Mouse (Mus musculus) cerebellum, adult 11-12 months (tissue): ENCODE measurements around the gene Wfdc10.

Experiments
- DNase-seq: peaks from one replicate; pipeline ENCODE4 v3.0.0; 2022

The Wfdc10 gene

DNA sequence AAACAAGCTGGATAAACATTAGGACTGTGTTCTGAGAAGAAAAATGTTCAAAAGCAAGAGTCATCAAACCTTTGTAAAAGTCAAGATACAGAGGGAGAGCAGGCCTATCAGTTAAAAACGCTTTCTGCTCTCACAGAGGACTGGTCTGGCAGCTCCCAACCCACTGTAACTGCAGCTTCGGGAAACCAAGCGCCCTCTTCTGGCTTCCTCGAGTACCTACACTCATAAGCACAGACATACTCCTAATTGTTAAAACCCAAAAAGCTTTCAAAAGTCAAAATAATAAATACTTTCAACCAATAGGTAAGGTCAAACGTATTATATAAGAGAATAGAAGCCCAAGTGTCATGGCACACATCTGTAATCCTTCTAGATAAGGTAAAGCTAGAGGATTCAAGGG lies 48.4 kb downstream of the Wfdc10 start:
- no peak for DNase-seq

- DNase-seq: no peak
Observed at GRCm38 (mm10) chr2:164705328-164705727, 49.5 kb downstream of the Wfdc10 start.

- DNase-seq: no peak
Observed at GRCm38 (mm10) chr2:164705991-164706390, 50.1 kb downstream of the Wfdc10 start.
